Mouse (Mus musculus) ES-E14 (cell line): ENCODE measurements around the gene Tbc1d10c.

Experiments
- CHD2 ChIP-seq: IDR thresholded peaks from 2 replicates; pipeline ENCODE4 v1.6.1; 2014; ENCODE audit warnings: mild to moderate bottlenecking, low read depth, low read length, inconsistent platforms
- MAFK ChIP-seq: IDR thresholded peaks from 2 replicates; pipeline ENCODE4 v1.6.1; 2014; ENCODE audit warnings: mild to moderate bottlenecking, low read depth, low read length, inconsistent platforms; ENCODE audit not compliant: insufficient read depth
- ZC3H11A ChIP-seq: IDR thresholded peaks from 2 replicates; pipeline ENCODE4 v1.6.1; 2012; ENCODE audit warnings: low read depth, mild to moderate bottlenecking, inconsistent platforms, low read length, borderline replicate concordance

- TF ChIP-seq ZC3H11A = no peak
- no peak for TF ChIP-seq MAFK
- no peak for TF ChIP-seq CHD2
Measured at GRCm38 (mm10) chr19:4151898-4152297, 39.2 kb downstream of the Tbc1d10c start.
